Mouse (Mus musculus) testis, adult 2 months (tissue): ENCODE results near the gene Lima1. TPM values are rescaled to one million over a fixed set of nuclear protein-coding genes. Genes with fewer than 3 reads are reported as not detected.

Experiments used
- H3K27ac ChIP-seq: fragments of 200-500 bp; 2 replicates; pipeline ENCODE4 v1.5.1; 2012; ENCODE audit warnings: low read depth, low read length; ENCODE audit not compliant: control insufficient read depth, insufficient read depth
- H3K27me3 ChIP-seq: fragments of 200-500 bp; 2 replicates; pipeline ENCODE4 v1.6.1; 2012; ENCODE audit warnings: mild to moderate bottlenecking, low read length, moderate library complexity; ENCODE audit not compliant: control insufficient read depth, insufficient read depth
- H3K36me3 ChIP-seq: fragments of 200-500 bp; 2 replicates; pipeline ENCODE4 v1.6.1; 2012; ENCODE audit warnings: mild to moderate bottlenecking, low read length; ENCODE audit not compliant: control insufficient read depth, insufficient read depth
- H3K4me1 ChIP-seq: fragments of 200-500 bp; 2 replicates; pipeline ENCODE4 v1.6.1; 2012; ENCODE audit warnings: low read length; ENCODE audit not compliant: control insufficient read depth, insufficient read depth
- H3K4me3 ChIP-seq: fragments of 200-500 bp; 2 replicates; pipeline ENCODE4 v1.5.1; 2012; ENCODE audit warnings: low read depth, mild to moderate bottlenecking, low read length, moderate library complexity, mixed read lengths; ENCODE audit not compliant: control insufficient read depth
- CTCF ChIP-seq: fragments of 200-500 bp; IDR thresholded peaks from 2 replicates; pipeline ENCODE4 v1.5.1; 2012; ENCODE audit warnings: low read depth, mild to moderate bottlenecking, inconsistent platforms, low read length, moderate library complexity; ENCODE audit not compliant: control insufficient read depth, insufficient read depth, insufficient replicate concordance
- POLR2A ChIP-seq: fragments of 200-500 bp; IDR thresholded peaks from 2 replicates; pipeline ENCODE4 v1.6.1; 2012; ENCODE audit warnings: low read depth, mild to moderate bottlenecking, inconsistent platforms, low read length, moderate library complexity; ENCODE audit not compliant: control insufficient read depth
- polyA plus RNA-seq: library from polyadenylated mRNA; depleted of rRNA; stranded (reverse); fragments of >200 nt; gene quantifications from 2 replicates; pipeline ENCODE4 v1.2.3, GENCODE M21; 2012

Lima1 gene
- polyA plus RNA-seq, 1 experiment: 3.8 TPM

- Histone ChIP-seq H3K27ac (no peak overlapping the region), H3K4me3 (no peak overlapping the region), H3K27me3 (no peaks in the 10 kb centered on the region), H3K4me1 (no peaks in the 10 kb centered on the region), H3K36me3 (no peaks in the 10 kb centered on the region)
- no peak for TF ChIP-seq POLR2A
- no peak for TF ChIP-seq CTCF
These were observed 28.6 kb downstream of the Lima1 start for GRCm38 (mm10) chr15:99846633-99847032.

- Histone ChIP-seq H3K27ac (no peak overlapping the region), H3K27me3 (no peaks in the 10 kb centered on the region), H3K4me1 (no peaks in the 10 kb centered on the region), H3K4me3 (no peak overlapping the region), H3K36me3 (no peaks in the 10 kb centered on the region)
- TF ChIP-seq POLR2A: no peak
- no peak for TF ChIP-seq CTCF
These were observed 31.4 kb downstream of the Lima1 start for GRCm38 (mm10) chr15:99843856-99844255.

GRCm38 (mm10) chr15:99839910-99840309, 35.3 kb downstream of the Lima1 start:
- Histone ChIP-seq H3K36me3 (no peaks in the 10 kb centered on the region), H3K27ac (no peak overlapping the region), H3K4me1 (no peaks in the 10 kb centered on the region), H3K4me3 (no peak overlapping the region), H3K27me3 (no peaks in the 10 kb centered on the region)
- TF ChIP-seq CTCF (no peak), POLR2A (no peak)

- H3K4me3 ChIP-seq: no peak overlapping the region
- no peaks in the 10 kb centered on the region for H3K4me1 ChIP-seq
- TF ChIP-seq CTCF (no peak), POLR2A (no peak)
- no peaks in the 10 kb centered on the region for H3K36me3 ChIP-seq
- no peaks in the 10 kb centered on the region for H3K27me3 ChIP-seq
- H3K27ac ChIP-seq: no peak overlapping the region
These were observed 36.0 kb downstream of the Lima1 start for GRCm38 (mm10) chr15:99839165-99839840.

GRCm38 (mm10) chr15:99837561-99837960, 37.7 kb downstream of the Lima1 start:
- Histone ChIP-seq H3K4me3 (no peak overlapping the region), H3K4me1 (no peaks in the 10 kb centered on the region), H3K27ac (no peak overlapping the region), H3K27me3 (no peaks in the 10 kb centered on the region), H3K36me3 (no peaks in the 10 kb centered on the region)
- no peak for TF ChIP-seq CTCF
- no peak for TF ChIP-seq POLR2A

- H3K36me3 ChIP-seq: no peaks in the 10 kb centered on the region
- no peak overlapping the region; the same call in 1 of the 2 replicates for H3K27ac ChIP-seq
- H3K4me1 ChIP-seq: no peaks in the 10 kb centered on the region
- no peak for TF ChIP-seq POLR2A
- no peak for TF ChIP-seq CTCF
- no peak overlapping the region for H3K4me3 ChIP-seq
- H3K27me3 ChIP-seq: no peaks in the 10 kb centered on the region
These were observed 40.1 kb downstream of the Lima1 start for GRCm38 (mm10) chr15:99835191-99835590.

- TF ChIP-seq CTCF (no peak), POLR2A (no peak)
- Histone ChIP-seq H3K4me3 (no peak overlapping the region), H3K27ac (no peak overlapping the region; the same call in 1 of the 2 replicates), H3K4me1 (no peaks in the 10 kb centered on the region), H3K27me3 (no peaks in the 10 kb centered on the region), H3K36me3 (no peaks in the 10 kb centered on the region)
These were observed 40.6 kb downstream of the Lima1 start for GRCm38 (mm10) chr15:99834681-99835080.

DNA sequence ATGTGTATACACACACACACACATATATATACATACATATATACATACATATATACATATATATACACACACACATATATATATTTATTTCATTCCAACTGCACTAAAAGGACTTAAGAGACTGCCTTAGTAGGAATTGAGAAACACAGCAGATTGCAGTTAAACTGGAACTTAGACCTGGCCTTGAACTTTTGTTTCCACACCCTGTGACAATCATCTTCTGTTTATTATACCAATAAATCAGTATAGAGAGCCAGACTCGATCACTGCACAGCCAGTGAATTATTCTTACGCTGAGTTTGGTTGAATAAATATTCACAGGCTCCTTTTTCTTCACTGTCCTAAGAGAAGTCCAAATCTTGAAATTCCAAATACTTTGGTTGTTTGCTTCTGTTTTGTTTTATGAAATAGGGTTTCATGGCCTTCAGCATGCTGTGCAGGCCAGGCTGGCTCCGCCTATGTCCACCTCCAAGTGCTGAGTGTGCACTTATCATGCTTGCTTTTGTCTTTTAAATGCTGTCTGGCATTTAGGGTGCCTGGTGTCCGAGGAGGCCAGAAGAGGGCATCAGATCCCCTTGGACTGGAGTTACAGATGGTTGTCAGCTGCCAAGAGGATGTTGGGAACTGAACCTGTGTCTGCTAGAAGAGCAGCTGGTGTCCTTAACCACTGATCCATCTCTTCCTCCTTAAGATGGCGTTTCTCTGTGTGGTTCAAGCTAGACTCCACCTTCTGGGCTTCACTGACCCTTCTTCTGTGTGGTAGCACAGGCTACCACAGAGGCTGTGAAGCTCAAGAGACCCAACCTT, 41.4 kb downstream of the Lima1 start:
- no peak for TF ChIP-seq CTCF
- TF ChIP-seq POLR2A: no peak
- H3K4me1 ChIP-seq: no peaks in the 10 kb centered on the region
- H3K27ac ChIP-seq: no peak overlapping the region
- no peaks in the 10 kb centered on the region for H3K36me3 ChIP-seq
- H3K4me3 ChIP-seq: no peak overlapping the region
- H3K27me3 ChIP-seq: no peaks in the 10 kb centered on the region
